Mouse (Mus musculus) midbrain, embryonic 14.5 days (tissue): ENCODE measurements at regions not wholly inside any gene's neighbourhood (a gene's known extent, or its start where the extent isn't known, plus 50 kb on each side); places are given as distances from the start of the nearest gene placed in this dataset.

ENCODE experiments used
- ATAC-seq: fragments of 200-750 bp; cut with Nextera tagmentation; 2 replicates; pipeline ENCODE4 v1.8.0; 2017; ENCODE audit warnings: moderate number of reproducible peaks, moderate library complexity; ENCODE audit not compliant: low FRiP score, low TSS enrichment
- DNase-seq: peaks from one replicate; pipeline ENCODE4 v3.0.0-alpha.2; 2015
- H3K27ac ChIP-seq: fragments of 300-500 bp; sonication (generic); replicated peaks from 2 replicates; pipeline ENCODE4 v1.5.1; 2014; ENCODE audit warnings: mild to moderate bottlenecking, low read depth, low read length, moderate library complexity
- H3K27me3 ChIP-seq: fragments of 300-500 bp; sonication (generic); 2 replicates; pipeline ENCODE4 v1.6.1; 2014; ENCODE audit warnings: low read length, control low read depth, mixed read lengths; ENCODE audit not compliant: control insufficient read depth, insufficient read depth
- H3K36me3 ChIP-seq: fragments of 300-500 bp; sonication (generic); 2 replicates; pipeline ENCODE4 v1.6.1; 2014; ENCODE audit warnings: low read length, control low read depth; ENCODE audit not compliant: control insufficient read depth, insufficient read depth
- H3K4me1 ChIP-seq: fragments of 300-500 bp; sonication (generic); 2 replicates; pipeline ENCODE4 v1.6.1; 2014; ENCODE audit warnings: mild to moderate bottlenecking, antibody characterized with exemption, low read length, control low read depth; ENCODE audit not compliant: control insufficient read depth, insufficient read depth
- H3K4me2 ChIP-seq: fragments of 300-500 bp; sonication (generic); 2 replicates; pipeline ENCODE4 v1.6.1; 2014; ENCODE audit warnings: mild to moderate bottlenecking, low read length, moderate library complexity
- H3K4me3 ChIP-seq: fragments of 300-500 bp; sonication (generic); replicated peaks from 2 replicates; pipeline ENCODE4 v1.5.1; 2014; ENCODE audit warnings: low read depth, low read length
- H3K9ac ChIP-seq: fragments of 300-500 bp; sonication (generic); replicated peaks from 2 replicates; pipeline ENCODE4 v1.6.1; 2014; ENCODE audit warnings: mild to moderate bottlenecking, low read length, moderate library complexity
- H3K9me3 ChIP-seq: fragments of 300-500 bp; sonication (generic); 2 replicates; pipeline ENCODE4 v1.6.1; 2016; ENCODE audit warnings: low read length, control low read depth, mixed read lengths; ENCODE audit not compliant: control insufficient read depth
- WGBS: fragments of 180-500 bp; shearing (Covaris S2); extraction: QIAGEN DNeasy Blood & Tissue Kit; methylation state at CpG from one replicate; pipeline ENCODE4 v1.1.7; 2014; 5-methylcytosine and 5-hydroxymethylcytosine counted together

DNA sequence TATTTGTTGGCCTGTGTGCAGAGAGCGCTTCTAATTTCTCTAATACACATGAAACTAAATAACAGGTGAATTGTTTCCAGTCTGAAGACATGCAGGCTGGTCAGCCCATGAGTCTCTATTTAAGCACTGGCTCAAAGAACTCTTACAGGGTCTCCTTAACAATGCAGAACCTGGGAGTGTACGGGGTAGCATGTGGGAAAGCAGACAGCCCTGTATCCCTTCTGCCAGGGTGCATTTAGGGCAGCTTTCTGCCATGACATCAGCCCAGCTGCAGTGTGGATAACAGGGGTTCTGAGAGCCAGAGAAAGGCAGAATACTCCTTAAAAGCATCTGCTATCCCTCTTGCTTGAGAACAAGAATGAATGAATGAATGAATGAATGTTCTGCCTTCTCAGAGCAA lies 164.7 kb downstream of the Grb14 start:
- H3K4me1 ChIP-seq = peaks cover 4% of the 10 kb centered on the region; the same call in 1 of the 2 replicates
- H3K9me3 ChIP-seq = no peaks in the 10 kb centered on the region
- 61% methylated on average over 2 of the region's 2 CpGs for WGBS
- no peak overlapping the region for H3K9ac ChIP-seq
- H3K4me2 ChIP-seq = no peak overlapping the region
- no peaks in the 10 kb centered on the region for H3K36me3 ChIP-seq
- ATAC-seq (no peak), DNase-seq (no peak)
- no peak overlapping the region for H3K4me3 ChIP-seq
- no peak overlapping the region for H3K27ac ChIP-seq
- H3K27me3 ChIP-seq = no peaks in the 10 kb centered on the region

DNA sequence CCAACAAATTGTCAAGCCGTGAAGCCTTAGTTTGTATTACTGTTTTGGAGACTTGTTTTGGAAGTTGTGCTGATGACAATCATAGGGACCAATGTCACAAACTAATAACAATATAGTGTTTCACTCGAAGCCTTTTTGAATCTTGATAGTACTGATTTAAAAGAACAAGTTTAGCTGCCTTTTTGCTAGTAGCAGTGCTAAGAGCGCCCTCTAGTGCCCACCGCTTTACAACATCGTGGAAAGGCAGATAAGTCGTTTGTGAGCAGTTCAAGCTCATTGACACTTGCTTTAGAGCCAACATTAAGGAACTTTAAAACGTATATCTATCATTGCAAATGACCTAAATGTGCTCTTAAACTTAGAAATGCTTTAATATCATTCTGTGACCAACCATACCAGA lies 170.9 kb downstream of the Grb14 start:
- 13% methylated on average over 7 of the region's 7 CpGs for WGBS
- no peak for ATAC-seq

DNA sequence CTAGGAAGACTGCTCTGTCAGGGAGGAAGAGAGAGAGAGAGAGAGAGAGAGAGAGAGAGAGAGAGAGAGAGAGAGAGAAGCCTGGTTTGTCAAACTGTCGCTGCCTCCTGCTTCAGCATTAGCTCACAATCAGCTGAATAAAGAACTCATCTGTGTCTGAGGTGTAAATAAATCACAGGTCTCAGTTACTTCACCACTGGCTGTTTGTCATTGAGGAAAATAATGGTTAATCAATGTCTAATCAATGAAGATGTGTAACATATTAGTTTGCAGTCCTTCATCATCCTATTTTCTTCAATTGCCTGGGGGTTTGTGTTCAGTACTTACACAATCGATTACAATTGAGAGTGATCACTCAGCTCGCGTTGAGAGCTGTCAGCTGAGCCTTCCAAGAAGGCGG lies 171.9 kb downstream of the Grb14 start:
- Histone ChIP-seq H3K4me2 (peak overlapping the region; percentile 26), H3K27me3 (no peaks in the 10 kb centered on the region), H3K9me3 (no peaks in the 10 kb centered on the region), H3K4me1 (peaks cover 10% of the 10 kb centered on the region; the same call in 1 of the 2 replicates), H3K36me3 (no peaks in the 10 kb centered on the region), H3K27ac (no peak overlapping the region), H3K9ac (no peak overlapping the region; the same call in 1 of the 2 replicates), H3K4me3 (no peak overlapping the region)
- DNase-seq (no peak), ATAC-seq (no peak)
- WGBS = 26% methylated on average over 5 of the region's 5 CpGs

More for the DNA sequence above, 170.9 kb downstream of the Grb14 start:
- peak; percentile 96 for DNase-seq
- peak overlapping the region; percentile 26; the same call in 1 of the 2 replicates for H3K4me2 ChIP-seq
- H3K4me1 ChIP-seq = peaks cover 10% of the 10 kb centered on the region; the same call in 1 of the 2 replicates
- no peaks in the 10 kb centered on the region for H3K27me3 ChIP-seq
- no peak overlapping the region for H3K4me3 ChIP-seq
- H3K36me3 ChIP-seq = no peaks in the 10 kb centered on the region
- no peak overlapping the region for H3K9ac ChIP-seq
- H3K9me3 ChIP-seq = no peaks in the 10 kb centered on the region
- no peak overlapping the region for H3K27ac ChIP-seq

DNA sequence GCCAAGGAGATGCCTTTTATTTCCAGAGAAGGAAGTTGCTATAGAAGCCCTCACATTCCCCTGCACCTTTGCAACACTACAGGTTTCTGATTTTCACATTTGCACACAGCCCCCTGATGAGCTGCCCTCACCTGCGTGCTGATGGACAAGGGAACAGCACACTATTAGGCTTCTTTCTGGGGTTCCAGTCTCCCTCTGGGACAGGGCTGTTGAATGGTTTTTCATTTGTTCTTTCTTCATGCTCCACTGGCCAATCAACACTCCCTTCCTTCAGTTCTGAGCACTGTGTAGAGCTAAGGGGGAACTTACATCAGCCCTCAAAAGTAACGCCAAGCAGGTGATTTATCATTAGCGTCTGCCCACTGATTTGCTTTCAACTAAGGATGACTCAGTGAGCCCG lies 173.7 kb downstream of the Grb14 start:
- Histone ChIP-seq H3K9ac (no peak overlapping the region), H3K4me2 (no peak overlapping the region), H3K27ac (no peak overlapping the region), H3K36me3 (no peaks in the 10 kb centered on the region), H3K27me3 (no peaks in the 10 kb centered on the region), H3K9me3 (no peaks in the 10 kb centered on the region), H3K4me3 (no peak overlapping the region), H3K4me1 (peaks cover 10% of the 10 kb centered on the region; the same call in 1 of the 2 replicates)
- 66% methylated on average over 4 of the region's 4 CpGs for WGBS
- DNase-seq = no peak
- no peak for ATAC-seq

DNA sequence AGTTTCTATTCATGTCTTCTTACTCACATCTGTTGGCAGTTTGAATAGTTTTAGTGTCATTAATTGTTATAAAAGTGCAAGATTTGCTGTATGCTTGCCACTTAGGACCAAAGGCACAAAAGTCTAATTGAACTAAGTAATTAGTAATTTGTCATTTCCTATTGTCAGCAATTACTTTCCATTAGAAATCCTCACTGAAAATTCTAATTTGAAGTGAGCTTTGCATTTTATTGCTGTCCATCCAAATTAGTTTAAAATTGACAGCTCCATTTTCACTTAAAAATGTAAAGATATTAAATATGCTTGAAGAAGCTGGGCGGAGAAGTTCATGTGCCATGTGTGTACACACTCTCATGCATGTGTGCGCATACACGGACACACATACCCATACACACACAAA lies 174.1 kb downstream of the Grb14 start:
- H3K27me3 ChIP-seq = no peaks in the 10 kb centered on the region
- H3K4me3 ChIP-seq = no peak overlapping the region
- H3K4me2 ChIP-seq = no peak overlapping the region
- peaks cover 10% of the 10 kb centered on the region; the same call in 1 of the 2 replicates for H3K4me1 ChIP-seq
- no peak overlapping the region for H3K9ac ChIP-seq
- ATAC-seq = no peak
- DNase-seq = no peak
- H3K36me3 ChIP-seq = no peaks in the 10 kb centered on the region
- 94% methylated on average over 3 of the region's 3 CpGs for WGBS
- H3K27ac ChIP-seq = no peak overlapping the region
- H3K9me3 ChIP-seq = no peaks in the 10 kb centered on the region

DNA sequence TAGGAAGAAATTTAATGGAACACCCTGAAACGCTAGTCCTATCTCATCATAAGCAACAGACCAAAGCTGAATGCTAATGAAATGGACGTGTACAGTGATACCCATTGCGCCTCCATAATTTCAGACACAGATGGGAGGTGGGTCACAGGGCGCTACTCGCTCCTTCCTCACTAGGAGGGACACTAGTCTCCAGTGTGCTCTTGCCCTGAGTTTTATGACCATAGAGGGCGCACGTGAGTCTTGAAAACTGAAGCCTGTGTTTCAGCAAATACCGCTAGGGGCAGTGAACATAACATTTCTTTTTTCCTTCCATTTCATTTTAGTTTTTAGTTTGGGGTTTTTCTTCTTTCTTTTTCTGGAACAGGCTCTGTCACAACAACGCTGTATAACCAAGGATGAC lies 200.3 kb downstream of the Grb14 start:
- H3K27me3 ChIP-seq = no peaks in the 10 kb centered on the region
- H3K27ac ChIP-seq = no peak overlapping the region
- H3K4me1 ChIP-seq = no peaks in the 10 kb centered on the region
- ATAC-seq (no peak), DNase-seq (no peak)
- no peak overlapping the region for H3K4me2 ChIP-seq
- no peaks in the 10 kb centered on the region for H3K9me3 ChIP-seq
- 69% methylated on average over 9 of the region's 9 CpGs for WGBS
- no peak overlapping the region for H3K9ac ChIP-seq
- H3K4me3 ChIP-seq = no peak overlapping the region
- no peaks in the 10 kb centered on the region for H3K36me3 ChIP-seq

DNA sequence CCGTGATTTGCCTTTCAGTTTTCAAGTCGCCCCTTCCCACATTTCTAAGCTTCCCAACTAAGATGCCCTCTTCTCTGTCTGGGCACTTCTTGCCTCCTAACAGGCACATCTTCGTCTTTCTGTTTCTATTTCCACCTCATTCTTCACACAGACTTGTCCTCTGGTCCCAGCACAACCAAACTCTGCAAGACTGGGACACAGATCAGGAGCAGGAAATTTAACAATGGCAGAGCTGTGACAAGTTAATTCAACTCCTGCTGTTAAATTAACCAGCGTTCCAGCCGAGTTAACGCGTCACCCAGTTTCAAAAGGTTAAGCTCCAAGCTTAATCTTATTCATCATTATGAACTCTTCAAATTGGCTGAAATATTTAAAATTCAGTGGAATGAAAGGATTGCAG lies 200.9 kb downstream of the Grb14 start:
- H3K4me3 ChIP-seq = no peak overlapping the region
- 7% methylated on average over 7 of the region's 7 CpGs for whole genome bisulfite sequencing
- DNase-seq (peak; percentile 26), ATAC-seq (no peak)
- H3K27ac ChIP-seq = no peak overlapping the region
- H3K36me3 ChIP-seq = no peaks in the 10 kb centered on the region
- H3K9ac ChIP-seq = no peak overlapping the region
- no peaks in the 10 kb centered on the region for H3K27me3 ChIP-seq
- no peaks in the 10 kb centered on the region for H3K4me1 ChIP-seq
- H3K4me2 ChIP-seq = no peak overlapping the region
- no peaks in the 10 kb centered on the region for H3K9me3 ChIP-seq

DNA sequence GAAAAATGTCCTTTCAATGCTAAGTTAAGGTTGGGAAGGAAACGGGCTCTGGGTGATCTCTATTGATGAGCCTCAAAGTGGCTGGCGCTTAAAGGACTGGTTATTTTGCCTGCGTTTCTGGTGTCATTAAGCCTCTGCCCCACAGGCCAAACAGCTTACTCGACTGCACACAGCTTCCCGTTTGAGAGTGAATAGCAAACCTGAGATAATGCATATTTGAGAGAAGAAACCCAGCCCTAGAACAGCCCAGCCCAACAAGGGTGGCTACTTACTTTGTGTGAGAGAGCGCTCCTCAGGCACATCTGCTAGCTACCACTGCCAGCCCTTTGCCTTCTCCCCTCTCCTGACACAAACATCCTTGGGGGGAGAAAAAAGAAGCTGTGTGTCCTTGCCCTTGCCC lies 201.7 kb downstream of the Grb14 start:
- ATAC-seq (no peak), DNase-seq (peak; percentile 23)
- Histone ChIP-seq H3K9me3 (no peaks in the 10 kb centered on the region), H3K36me3 (no peaks in the 10 kb centered on the region), H3K4me3 (no peak overlapping the region), H3K4me2 (no peak overlapping the region), H3K4me1 (no peaks in the 10 kb centered on the region), H3K9ac (no peak overlapping the region), H3K27me3 (no peaks in the 10 kb centered on the region), H3K27ac (no peak overlapping the region)
- WGBS = 27% methylated on average over 6 of the region's 6 CpGs

DNA sequence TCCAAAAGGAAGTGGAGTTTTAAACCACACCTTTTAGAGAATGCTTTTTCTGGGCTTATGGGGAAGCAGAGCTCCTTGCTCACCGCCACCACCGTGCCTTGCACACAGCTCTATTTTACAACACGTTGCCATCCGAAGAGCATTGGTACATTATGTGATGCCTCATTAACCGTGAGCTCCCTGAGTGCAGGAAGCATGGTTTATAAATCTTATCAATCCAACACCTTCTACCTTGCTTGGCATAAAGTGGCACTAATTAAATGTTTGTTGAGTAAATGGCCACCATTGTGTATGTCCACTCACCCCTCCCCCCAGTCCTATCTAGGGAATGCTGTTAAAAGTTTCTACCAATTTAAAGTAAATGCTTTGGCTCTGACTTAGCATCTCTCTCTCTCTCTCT lies 206.6 kb downstream of the Grb14 start:
- H3K36me3 ChIP-seq = no peaks in the 10 kb centered on the region
- no peak for DNase-seq
- ATAC-seq = no peak
- H3K9ac ChIP-seq = no peak overlapping the region
- WGBS = 83% methylated on average over 5 of the region's 5 CpGs
- no peaks in the 10 kb centered on the region for H3K27me3 ChIP-seq
- no peak overlapping the region for H3K4me2 ChIP-seq
- H3K9me3 ChIP-seq = no peaks in the 10 kb centered on the region
- no peaks in the 10 kb centered on the region for H3K4me1 ChIP-seq
- no peak overlapping the region for H3K4me3 ChIP-seq
- no peak overlapping the region for H3K27ac ChIP-seq
